Mouse (Mus musculus) kidney, adult 11 months (tissue): Measurements from ENCODE around the gene Sipa1l3.
A peak's percentile ranks its signal among the peaks of the same experiment; 100 is the strongest.

Experiments used
- DNase-seq: peaks from one replicate; pipeline ENCODE4 v3.0.0; 2022

The Sipa1l3 gene

DNA sequence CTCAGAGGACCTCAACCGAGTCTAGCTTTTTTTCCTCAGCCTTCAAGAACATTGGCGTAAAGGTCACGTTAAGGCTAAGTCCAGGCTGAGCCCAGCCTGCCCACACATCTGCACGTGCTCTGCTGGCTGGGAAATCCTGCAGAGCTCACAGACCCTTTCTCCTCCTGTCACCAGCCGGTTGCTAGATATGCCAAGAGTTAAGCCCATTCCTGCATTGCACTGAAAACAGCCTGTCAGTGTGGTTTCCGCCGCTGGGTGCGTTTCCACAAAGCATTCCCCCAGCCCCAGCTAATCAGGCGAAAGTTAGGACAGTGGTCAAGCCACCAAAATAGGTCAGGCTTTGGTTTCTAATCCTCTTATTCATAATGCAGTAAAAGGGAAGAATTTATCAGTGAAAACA lies 77.3 kb downstream of the Sipa1l3 start:
- DNase-seq = no peak

DNA sequence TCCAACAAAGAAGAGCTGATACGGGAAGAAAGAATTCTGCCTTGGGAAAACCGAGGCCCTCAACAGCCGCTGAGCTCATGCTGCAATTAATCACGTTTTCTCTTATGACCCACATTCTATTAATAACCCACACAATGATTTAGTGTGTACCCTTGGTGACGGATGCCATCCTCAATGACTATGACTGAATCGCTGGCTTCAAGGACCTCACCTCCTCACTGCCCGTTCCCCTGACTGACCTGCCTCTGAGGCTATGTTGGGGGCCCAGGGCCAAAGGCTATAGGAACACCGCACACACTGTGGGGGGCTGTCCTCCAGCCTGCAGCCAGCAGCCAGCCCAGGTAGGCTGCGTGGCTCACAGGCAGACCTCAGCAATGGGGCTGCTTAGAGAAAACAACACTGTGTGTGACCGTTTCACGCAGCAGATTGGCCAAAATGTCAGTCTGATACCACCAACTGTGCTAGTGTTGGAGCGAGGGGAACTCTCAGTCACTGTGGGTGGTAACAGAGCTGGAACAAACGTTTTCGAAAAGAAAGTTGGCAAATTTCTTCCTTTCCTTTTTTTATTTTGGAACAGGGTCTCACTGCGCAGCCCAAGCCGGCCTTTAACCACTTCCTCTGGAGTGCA lies 79.7 kb downstream of the Sipa1l3 start:
- no peak for DNase-seq

DNA sequence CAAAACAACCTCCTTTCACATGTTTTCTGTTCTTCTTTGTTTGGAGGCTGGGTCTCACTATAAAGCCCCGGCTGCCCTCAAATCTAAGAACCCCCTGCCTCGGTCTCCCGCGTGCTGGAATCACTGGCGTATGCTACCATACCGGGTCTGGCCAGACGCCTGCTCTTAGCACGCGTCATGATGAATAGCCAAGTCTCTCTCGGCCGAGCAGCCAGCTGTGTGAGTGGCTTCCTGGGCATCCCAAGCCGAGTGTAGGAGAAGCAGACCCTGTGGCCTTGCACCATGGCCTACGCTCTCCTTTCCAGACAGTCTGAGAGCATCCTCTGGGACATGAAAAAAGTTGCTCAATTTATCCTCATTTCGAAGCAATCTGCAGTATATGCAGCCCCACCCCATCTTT lies 80.2 kb downstream of the Sipa1l3 start:
- DNase-seq = no peak

DNA sequence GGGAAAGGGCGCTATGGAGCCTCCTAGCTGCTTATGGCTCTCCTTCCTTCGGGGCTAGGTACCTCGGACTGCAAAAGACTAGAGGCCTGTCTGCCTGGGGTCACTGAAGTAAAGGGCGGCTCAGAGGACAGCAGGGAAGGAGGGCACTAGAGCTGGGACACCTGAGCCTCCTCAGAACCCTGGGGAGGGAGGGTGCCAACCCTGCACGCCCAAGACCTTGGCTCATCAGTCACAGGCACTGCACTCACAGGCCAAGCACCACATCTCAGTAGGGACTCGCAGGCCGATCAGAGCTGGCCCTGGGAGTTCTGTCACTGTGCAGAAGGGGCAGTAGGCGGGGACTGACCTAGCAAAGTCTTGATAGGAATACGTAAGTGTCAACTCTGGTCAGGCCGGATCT lies 81.4 kb downstream of the Sipa1l3 start:
- DNase-seq = no peak

GRCm38 (mm10) chr7:29434313-29435035 lies 84.0 kb downstream of the Sipa1l3 start:
- DNase-seq = no peak

GRCm38 (mm10) chr7:29433725-29434124 lies 84.7 kb downstream of the Sipa1l3 start:
- DNase-seq = no peak

DNA sequence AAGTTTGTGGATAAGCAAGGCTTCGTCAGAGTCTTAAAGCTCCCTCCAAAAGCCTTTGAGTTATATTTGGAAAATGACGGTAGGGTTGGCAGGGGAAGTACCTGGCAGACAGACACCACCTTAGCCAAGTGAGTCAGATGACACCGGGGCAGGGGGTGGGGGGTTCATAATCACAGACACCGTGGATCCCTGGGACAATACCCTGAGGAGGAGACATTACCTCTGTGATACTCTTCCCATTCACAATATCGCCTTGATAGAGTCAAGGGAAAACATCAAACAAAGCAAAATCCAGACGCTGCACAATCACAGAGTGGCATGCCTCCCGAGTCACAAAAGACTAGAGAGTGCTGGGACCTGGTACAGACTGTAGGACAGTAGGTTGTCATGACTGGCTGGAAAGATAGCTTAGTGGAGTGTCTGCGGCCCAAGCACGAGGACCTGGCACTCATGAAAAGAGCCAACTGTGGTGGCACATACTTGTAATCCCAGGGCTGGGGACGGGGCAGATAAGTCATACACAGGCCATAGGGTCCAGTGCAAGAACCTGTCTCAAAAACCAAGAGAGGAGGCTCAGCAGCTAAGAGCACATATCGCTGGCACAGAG lies 85.4 kb downstream of the Sipa1l3 start:
- DNase-seq = no peak

- DNase-seq = no peak
Measured at GRCm38 (mm10) chr7:29432180-29432946, 86.1 kb downstream of the Sipa1l3 start.

GRCm38 (mm10) chr7:29430739-29431211 lies 87.7 kb downstream of the Sipa1l3 start:
- no peak for DNase-seq

DNA sequence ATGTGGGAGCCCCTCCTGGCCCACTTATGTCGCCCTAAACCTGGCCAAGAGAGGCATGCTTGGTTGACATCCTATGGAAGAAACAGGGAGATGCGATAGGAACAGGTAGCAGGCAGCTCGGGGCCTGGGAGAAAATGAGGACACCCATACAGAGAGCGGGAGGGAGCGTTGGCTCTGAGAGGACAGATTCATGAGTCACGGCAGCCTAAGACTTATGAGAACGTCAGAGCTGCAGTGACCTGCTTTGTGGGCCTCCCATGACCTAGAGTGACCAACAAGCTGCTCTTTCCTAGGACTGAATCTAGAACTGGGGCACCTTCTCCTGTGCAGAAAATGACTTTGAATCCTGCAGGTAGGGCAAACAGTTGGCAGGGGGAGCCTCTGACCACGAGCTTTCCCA lies 92.4 kb downstream of the Sipa1l3 start:
- no peak for DNase-seq

- DNase-seq = no peak
Measured at GRCm38 (mm10) chr7:29425413-29425827, 93.0 kb downstream of the Sipa1l3 start.

DNA sequence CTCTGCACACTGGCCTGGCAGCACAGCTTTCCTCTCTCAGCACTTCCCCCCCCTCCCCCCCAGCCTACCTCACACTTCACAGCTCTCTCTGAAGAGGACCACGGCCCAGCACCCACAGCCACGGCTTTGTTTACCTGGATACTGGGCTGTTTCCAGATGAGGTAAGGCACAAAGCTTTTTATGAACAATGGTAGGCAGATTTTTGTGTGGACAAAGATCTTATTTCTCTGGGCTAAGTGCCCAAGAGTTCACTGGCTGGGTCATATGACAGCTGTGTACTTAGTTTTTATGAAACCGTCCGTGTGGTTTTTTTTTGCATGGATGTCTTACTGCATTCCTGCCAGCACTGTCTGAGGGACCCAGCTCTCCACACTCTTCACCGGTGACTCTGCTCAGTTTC lies 93.8 kb downstream of the Sipa1l3 start:
- peak; percentile 36 for DNase-seq

- DNase-seq = no peak
Measured at GRCm38 (mm10) chr7:29421909-29422244, 96.6 kb downstream of the Sipa1l3 start.

- no peak for DNase-seq
Measured at GRCm38 (mm10) chr7:29421240-29421908, 97.1 kb downstream of the Sipa1l3 start.

DNA sequence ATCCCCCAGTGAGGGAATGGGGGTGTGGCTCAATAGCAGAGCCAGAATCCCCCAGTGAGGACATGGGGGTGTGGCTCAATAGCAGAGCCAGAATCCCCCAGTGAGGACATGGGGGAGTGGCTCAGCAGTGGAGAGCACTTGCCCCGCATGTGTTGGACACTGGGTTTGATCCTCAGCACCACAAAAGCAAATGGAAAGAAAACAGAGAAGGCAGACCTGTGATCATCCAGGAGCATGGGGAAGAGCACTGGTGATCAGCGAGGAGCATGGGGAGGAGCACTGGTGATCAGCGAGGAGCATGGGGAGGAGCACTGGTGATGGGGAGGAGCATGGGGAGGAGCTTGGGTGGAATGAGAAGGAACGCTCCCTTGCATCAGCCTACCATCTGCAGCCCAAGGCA lies 98.6 kb downstream of the Sipa1l3 start:
- no peak for DNase-seq

DNA sequence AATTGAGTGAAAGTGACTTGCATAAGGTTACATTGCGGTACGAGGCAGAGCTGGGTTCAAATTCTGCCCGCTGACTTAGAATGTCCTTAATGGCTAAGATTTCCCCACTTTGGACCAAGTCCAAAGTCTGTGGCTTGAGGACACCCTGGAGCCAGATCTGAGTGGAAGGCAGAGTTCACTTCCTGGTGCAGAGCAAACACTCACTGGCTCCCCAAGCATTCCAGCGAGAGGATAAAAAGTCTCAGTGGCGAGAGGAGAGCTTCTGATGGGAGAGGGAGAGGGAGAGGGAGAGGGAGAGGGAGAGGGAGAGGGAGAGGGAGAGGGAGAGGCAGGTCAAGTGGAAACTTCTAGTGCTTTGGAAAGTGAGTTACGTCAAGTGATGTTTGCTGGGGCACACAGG lies 100.2 kb downstream of the Sipa1l3 start:
- DNase-seq = peak; percentile 34

DNA sequence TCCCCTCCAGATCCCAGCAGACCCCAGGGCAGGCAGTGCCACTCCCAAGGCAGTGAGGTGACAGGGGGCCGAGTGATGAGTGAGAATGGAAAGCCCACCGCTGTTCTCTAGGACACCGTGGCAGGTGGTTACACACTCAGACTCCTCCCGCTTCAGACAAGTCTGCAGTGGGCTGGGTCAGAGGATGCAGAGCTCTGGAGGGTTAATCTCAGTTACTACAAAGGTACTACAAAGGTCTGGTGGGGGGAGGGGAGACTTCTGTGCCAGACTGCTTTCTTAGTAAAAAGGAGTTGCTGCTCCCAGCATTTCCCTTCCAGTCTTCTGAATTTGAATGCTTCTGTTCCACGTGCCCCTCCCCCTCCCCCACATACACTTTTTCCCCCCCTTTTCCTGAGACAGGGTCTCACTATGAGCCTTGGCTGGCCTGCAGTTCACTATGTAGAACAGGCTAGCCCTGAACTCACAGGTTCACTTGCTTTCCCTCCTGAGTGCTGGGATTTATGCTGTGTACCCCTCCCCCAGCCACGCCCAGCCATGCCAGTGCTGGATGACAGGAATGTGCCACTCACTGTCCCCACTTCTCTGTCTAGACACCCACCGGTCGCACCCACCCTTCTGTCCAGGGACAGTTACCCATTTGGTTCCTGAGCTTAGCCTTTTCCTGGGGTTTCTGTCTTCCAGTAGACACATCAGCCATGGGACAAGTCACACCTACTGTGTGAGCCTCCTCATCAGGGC lies 100.9 kb downstream of the Sipa1l3 start:
- DNase-seq = no peak

GRCm38 (mm10) chr7:29416906-29417305 lies 101.5 kb downstream of the Sipa1l3 start:
- DNase-seq = no peak

DNA sequence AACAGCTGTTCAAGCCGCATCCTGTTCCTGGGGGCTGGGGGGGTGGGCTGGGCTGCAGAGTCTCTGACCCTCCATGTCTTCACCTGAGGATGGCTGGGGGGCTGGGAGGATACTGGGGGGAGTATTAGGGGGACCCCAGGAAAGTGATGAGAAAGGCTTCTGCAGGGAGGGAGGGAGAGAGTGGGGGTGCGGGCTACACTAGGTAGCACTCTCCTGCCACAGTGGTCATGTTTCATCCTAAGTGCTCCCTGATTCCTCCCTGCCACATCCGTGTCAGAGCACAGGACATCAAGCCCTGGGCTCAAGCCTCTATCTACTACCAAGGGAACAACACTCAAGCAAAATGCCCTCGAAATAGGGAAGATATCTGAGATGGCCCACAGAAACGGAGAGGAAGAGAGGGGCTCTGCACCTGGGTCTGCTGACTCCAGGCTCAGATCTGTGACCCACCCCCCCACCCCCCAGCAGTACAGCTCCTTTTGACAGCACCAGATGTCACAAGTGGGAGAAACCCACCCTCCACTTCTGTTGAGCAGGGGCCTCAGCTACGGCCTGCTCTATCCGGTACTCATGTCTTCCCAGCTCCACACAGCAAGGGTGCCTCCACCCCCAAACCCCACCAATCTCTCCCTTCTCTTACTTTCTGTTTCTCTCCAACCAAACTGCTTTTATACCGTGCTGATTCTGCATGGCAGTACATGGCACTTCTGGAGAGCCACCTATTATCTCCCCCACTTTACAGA lies 106.4 kb downstream of the Sipa1l3 start:
- DNase-seq = no peak

DNA sequence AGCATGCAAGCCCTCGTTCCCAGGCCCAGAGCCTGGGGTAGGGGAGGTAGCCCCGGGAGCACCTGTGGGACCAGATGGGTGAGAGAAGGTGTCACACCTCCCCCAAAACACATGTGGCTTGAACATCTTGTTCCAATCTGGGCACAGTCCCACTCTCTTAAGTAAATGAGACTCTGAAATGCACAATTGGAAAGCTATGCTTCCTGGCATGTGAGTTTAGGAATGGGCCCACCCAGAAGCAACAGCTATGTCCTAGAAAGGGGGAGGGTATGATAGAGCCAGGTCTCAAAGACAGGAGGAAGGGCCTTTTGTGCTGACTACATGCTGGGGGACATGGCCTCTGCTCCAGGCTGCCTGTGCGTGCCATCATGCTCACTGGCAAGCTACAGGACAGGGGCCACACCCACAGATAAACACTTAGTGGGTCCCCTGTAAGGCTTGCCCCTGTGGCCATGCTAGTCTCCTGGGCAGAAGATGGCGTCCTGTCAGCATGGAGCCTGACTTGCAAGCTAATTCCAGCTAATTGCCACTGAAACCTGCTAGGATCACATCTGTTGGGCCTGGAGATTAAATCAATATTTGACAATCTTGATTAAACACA lies 107.1 kb downstream of the Sipa1l3 start:
- no peak for DNase-seq

DNA sequence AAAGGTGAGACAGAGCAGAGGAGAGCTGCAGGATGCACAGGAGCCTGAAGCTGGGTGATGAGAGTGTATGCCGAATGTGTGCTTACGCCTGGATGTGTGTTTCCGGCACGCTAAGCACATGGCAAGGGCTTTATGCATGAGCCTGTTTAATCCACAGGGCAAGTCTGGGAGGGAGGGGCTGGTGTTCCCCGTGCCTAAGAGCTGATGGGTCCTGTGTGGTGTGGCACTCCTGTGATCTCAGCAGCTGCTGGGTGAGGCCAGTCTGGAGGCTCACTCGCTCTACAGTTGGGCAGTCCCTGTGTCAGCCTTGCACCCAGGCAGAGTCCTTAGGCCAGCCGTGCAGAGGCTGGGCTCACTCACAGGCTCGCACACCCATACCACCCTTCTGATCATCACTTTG lies 108.0 kb downstream of the Sipa1l3 start:
- DNase-seq = no peak
